Mouse (Mus musculus) urinary bladder, postnatal 14 days (tissue): ENCODE data around the gene Itfg1.

Experiments
- DNase-seq: peaks from one replicate; pipeline ENCODE4 v3.0.0; 2021; ENCODE audit warnings: low spot score

Gene Itfg1

GRCm38 (mm10) chr8:85730545-85730944 lies 110.2 kb downstream of the Itfg1 start:
- no peak for DNase-seq

- DNase-seq, result no peak
Measured at GRCm38 (mm10) chr8:85717271-85717670, 123.5 kb downstream of the Itfg1 start.

- no peak for DNase-seq
Measured at GRCm38 (mm10) chr8:85716696-85717095, 124.0 kb downstream of the Itfg1 start.

- no peak for DNase-seq
Measured at GRCm38 (mm10) chr8:85706988-85707387, 133.7 kb downstream of the Itfg1 start.

- peak; percentile 64 for DNase-seq
Measured at GRCm38 (mm10) chr8:85700751-85701351, 139.9 kb downstream of the Itfg1 start, which contains the start of gene Neto2. Neto2 (minus strand) TSS chr8:85700924.

GRCm38 (mm10) chr8:85700101-85700750 lies 140.5 kb downstream of the Itfg1 start:
- DNase-seq, result peak; percentile 33

GRCm38 (mm10) chr8:85699051-85699450 lies 141.7 kb downstream of the Itfg1 start:
- DNase-seq, result peak; percentile 67
